Mouse (Mus musculus) telencephalon, adult 2 months (tissue): ENCODE results near the gene Eif2ak2.

Experiments used
- DNase-seq: peaks from one replicate; pipeline ENCODE4 v3.0.0-alpha.2; 2011; ENCODE audit warnings: low read depth, low spot score

Gene Eif2ak2

GRCm38 (mm10) chr17:78882401-78883112 is at the start of gene Eif2ak2:
Eif2ak2 (minus strand) TSS chr17:78882573.
- peak; percentile 12 for DNase-seq

GRCm38 (mm10) chr17:78917696-78918095 is 35.3 kb upstream of the Eif2ak2 start:
- peak; percentile 44 for DNase-seq

GRCm38 (mm10) chr17:78916899-78917298 is 34.5 kb upstream of the Eif2ak2 start:
- no peak for DNase-seq

- DNase-seq = peak; percentile 87
Measured at GRCm38 (mm10) chr17:78916369-78916813, 34.0 kb upstream of the Eif2ak2 start, which contains the start of gene Cebpzos. Cebpzos (plus strand) TSS chr17:78916500.

GRCm38 (mm10) chr17:78915772-78916171 is 33.4 kb upstream of the Eif2ak2 start:
- no peak for DNase-seq

- DNase-seq = no peak
Measured at GRCm38 (mm10) chr17:78913921-78914320, 31.5 kb upstream of the Eif2ak2 start.

GRCm38 (mm10) chr17:78912861-78913281 is 30.5 kb upstream of the Eif2ak2 start:
- no peak for DNase-seq

- DNase-seq = no peak
Measured at GRCm38 (mm10) chr17:78909374-78909773, 27.0 kb upstream of the Eif2ak2 start.

- no peak for DNase-seq
Measured at GRCm38 (mm10) chr17:78906892-78907291, 24.5 kb upstream of the Eif2ak2 start, which contains the start of gene Sult6b1. Sult6b1 (minus strand) TSS chr17:78906992.

- no peak for DNase-seq
Measured at GRCm38 (mm10) chr17:78903158-78903557, 20.8 kb upstream of the Eif2ak2 start.

GRCm38 (mm10) chr17:78895394-78895793 is 13.0 kb upstream of the Eif2ak2 start:
- peak; percentile 63 for DNase-seq

GRCm38 (mm10) chr17:78894991-78895390 is 12.6 kb upstream of the Eif2ak2 start:
- DNase-seq = no peak

- DNase-seq = no peak
Measured at GRCm38 (mm10) chr17:78891020-78891419, 8.6 kb upstream of the Eif2ak2 start.

GRCm38 (mm10) chr17:78889184-78889583 is 6.8 kb upstream of the Eif2ak2 start:
- DNase-seq = no peak

- DNase-seq = no peak
Measured at GRCm38 (mm10) chr17:78888554-78888953, 6.2 kb upstream of the Eif2ak2 start.

- no peak for DNase-seq
Measured at GRCm38 (mm10) chr17:78885286-78886065, 3.1 kb upstream of the Eif2ak2 start.

GRCm38 (mm10) chr17:78883291-78883690 is 918 bp upstream of the Eif2ak2 start:
- DNase-seq = no peak

GRCm38 (mm10) chr17:78881878-78882304 is 482 bp downstream of the Eif2ak2 start:
- DNase-seq = no peak

- DNase-seq = no peak
Measured at GRCm38 (mm10) chr17:78873886-78874285, 8.5 kb downstream of the Eif2ak2 start.

- DNase-seq = no peak
Measured at GRCm38 (mm10) chr17:78856243-78856642, 26.1 kb downstream of the Eif2ak2 start.

GRCm38 (mm10) chr17:78842271-78842928 is 40.0 kb downstream of the Eif2ak2 start:
- DNase-seq = no peak

GRCm38 (mm10) chr17:78836056-78836455 is 46.3 kb downstream of the Eif2ak2 start:
- DNase-seq = no peak
